Mouse (Mus musculus): ENCODE measurements around the gene Axl. TPM values are rescaled to one million over a fixed set of nuclear protein-coding genes. Genes with fewer than 3 reads are reported as not detected.

The Axl gene
- polyA plus RNA-seq, 1 experiment from 2014 or later: 27.8 TPM

DNA sequence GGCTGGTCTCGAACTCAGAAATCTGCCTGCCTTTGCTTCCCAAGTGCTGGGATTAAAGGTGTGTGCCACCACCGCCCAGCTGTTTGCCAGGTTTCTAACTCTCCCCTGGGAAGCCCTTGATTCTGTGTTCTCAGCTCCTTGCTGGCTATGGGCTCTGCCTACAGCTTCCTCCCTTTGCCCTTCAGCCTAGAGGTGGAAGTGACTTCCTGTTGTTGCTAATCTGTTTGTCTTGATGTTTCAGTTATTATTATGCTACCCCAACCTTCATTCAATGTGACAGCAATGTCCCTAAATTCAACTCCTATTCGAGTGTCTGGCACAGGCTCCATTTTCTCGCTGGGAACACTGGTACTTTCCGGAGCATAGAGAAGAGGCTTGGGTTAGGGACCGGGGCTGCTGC, 22.4 kb downstream of the Axl start:
- no peaks in the 10 kb centered on the region for H3K4me1 ChIP-seq
- WGBS: 92% methylated on average over 6 of the region's 6 CpGs

DNA sequence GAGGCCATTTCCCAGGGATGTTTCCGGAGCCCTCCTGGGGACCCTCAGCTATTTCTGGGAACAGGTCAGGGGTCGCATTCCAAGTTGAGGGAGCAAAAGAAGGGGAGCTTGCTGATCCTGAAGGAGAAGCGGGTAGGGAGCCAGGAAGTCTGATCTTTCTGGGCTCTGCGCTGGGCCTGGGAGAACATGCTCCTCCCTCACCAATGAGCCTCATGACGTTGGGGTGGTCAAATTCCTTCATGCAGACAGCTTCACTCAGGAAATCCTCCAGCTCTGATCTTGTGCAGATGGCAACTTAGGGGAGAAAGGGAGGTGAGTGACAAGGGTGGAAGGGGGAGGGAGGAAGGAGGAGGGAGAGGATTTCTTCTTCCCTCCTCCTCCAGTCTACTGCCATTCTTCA, 24.3 kb downstream of the Axl start:
- peaks cover 7% of the 10 kb centered on the region; the same call in 1 of the 2 replicates for H3K36me3 ChIP-seq

More for the DNA sequence above, 22.4 kb downstream of the Axl start:
- H3K9me3 ChIP-seq: no peaks in the 10 kb centered on the region
- H3K36me3 ChIP-seq: peaks cover 7% of the 10 kb centered on the region; the same call in 1 of the 2 replicates
- no peak overlapping the region for H3K4me2 ChIP-seq (replicated peaks)
- H3K9ac ChIP-seq (replicated peaks): no peak overlapping the region
- H3K27me3 ChIP-seq: no peaks in the 10 kb centered on the region
- no peak overlapping the region for H3K27ac ChIP-seq (replicated peaks)
- no peak for ATAC-seq (ENCODE audit: low FRiP score, low read depth)
- no peak overlapping the region for H3K4me3 ChIP-seq

GRCm38 (mm10) chr7:25763678-25764077, 24.8 kb downstream of the Axl start:
- Histone ChIP-seq H3K4me3 (no peak overlapping the region), H3K27me3 (no peaks in the 10 kb centered on the region), H3K4me1 (no peaks in the 10 kb centered on the region), H3K36me3 (peaks cover 5% of the 10 kb centered on the region; the same call in 1 of the 2 replicates), H3K4me2 (replicated peaks) (no peak overlapping the region), H3K9me3 (no peaks in the 10 kb centered on the region), H3K27ac (replicated peaks) (no peak overlapping the region), H3K9ac (replicated peaks) (no peak overlapping the region)
- ATAC-seq (ENCODE audit: low FRiP score, low read depth): no peak
- WGBS: 80% methylated on average over 11 of the region's 11 CpGs

More for the DNA sequence above, 24.3 kb downstream of the Axl start:
- WGBS: 58% methylated on average over 5 of the region's 5 CpGs
- no peak overlapping the region for H3K27ac ChIP-seq (replicated peaks)
- H3K27me3 ChIP-seq: no peaks in the 10 kb centered on the region
- H3K4me3 ChIP-seq: no peak overlapping the region
- H3K9me3 ChIP-seq: no peaks in the 10 kb centered on the region
- no peak for ATAC-seq (ENCODE audit: low FRiP score, low read depth)
- H3K4me1 ChIP-seq: no peaks in the 10 kb centered on the region
- H3K9ac ChIP-seq (replicated peaks): no peak overlapping the region
- no peak overlapping the region for H3K4me2 ChIP-seq (replicated peaks)

GRCm38 (mm10) chr7:25761354-25761753, 27.2 kb downstream of the Axl start:
- WGBS: 86% methylated on average over 10 of the region's 10 CpGs
- Histone ChIP-seq H3K27ac (replicated peaks) (no peak overlapping the region), H3K4me3 (no peak overlapping the region), H3K9ac (replicated peaks) (no peak overlapping the region), H3K4me1 (no peaks in the 10 kb centered on the region), H3K36me3 (no peaks in the 10 kb centered on the region), H3K4me2 (replicated peaks) (no peak overlapping the region), H3K27me3 (no peaks in the 10 kb centered on the region), H3K9me3 (no peaks in the 10 kb centered on the region)
- ATAC-seq (ENCODE audit: low FRiP score, low read depth): no peak

- Histone ChIP-seq H3K4me3 (peak overlapping the region; percentile 66), H3K4me2 (replicated peaks) (peak overlapping the region; percentile 86), H3K27me3 (no peaks in the 10 kb centered on the region), H3K36me3 (peaks cover 9% of the 10 kb centered on the region; the same call in 1 of the 2 replicates), H3K27ac (replicated peaks) (peak overlapping the region; percentile 98), H3K4me1 (peaks cover 19% of the 10 kb centered on the region), H3K9ac (replicated peaks) (peak overlapping the region; percentile 48), H3K9me3 (no peaks in the 10 kb centered on the region)
- ATAC-seq (ENCODE audit: low FRiP score, low read depth): peak; percentile 51
- under 1% methylated on average over 18 of the region's 18 CpGs for WGBS
Observed at GRCm38 (mm10) chr7:25756011-25756410, 32.5 kb downstream of the Axl start.

DNA sequence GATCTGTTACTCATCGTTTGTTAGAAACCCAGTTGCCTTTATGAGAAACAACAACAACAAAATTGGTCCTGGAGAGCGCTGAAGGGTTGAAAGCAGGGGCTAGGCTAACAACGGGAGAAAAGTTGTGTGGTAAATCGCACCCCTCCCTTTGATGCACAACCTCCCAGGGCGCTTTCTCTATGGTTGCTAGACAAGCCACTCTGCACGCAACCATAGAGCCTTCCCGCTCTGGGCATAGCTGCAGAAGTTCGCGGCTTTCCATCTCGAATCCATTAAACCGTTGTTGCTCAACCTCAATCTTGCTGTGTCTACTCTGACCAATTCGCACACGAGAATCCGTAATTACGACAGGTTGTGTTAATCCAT, 33.1 kb downstream of the Axl start:
- Histone ChIP-seq H3K27me3 (no peaks in the 10 kb centered on the region), H3K9me3 (no peaks in the 10 kb centered on the region), H3K27ac (replicated peaks) (peak overlapping the region; percentile 98), H3K9ac (replicated peaks) (peak overlapping the region; percentile 48), H3K4me2 (replicated peaks) (peak overlapping the region; percentile 86), H3K4me3 (peak overlapping the region; percentile 66), H3K4me1 (peaks cover 19% of the 10 kb centered on the region), H3K36me3 (peaks cover 15% of the 10 kb centered on the region)
- ATAC-seq (ENCODE audit: low FRiP score, low read depth): peak; percentile 53
- 0% methylated on average over 15 of the region's 15 CpGs for WGBS

GRCm38 (mm10) chr7:25754738-25755467, 33.6 kb downstream of the Axl start, which contains the start of gene Hnrnpul1:
TSS of gene Hnrnpul1 (minus strand) at chr7:25754757.
- under 1% methylated on average over 55 of the region's 55 CpGs for WGBS
- peak within 1 kb of the TSS; percentile 89 for H3K9ac ChIP-seq (replicated peaks)
- H3K27me3 ChIP-seq: no peaks in the 10 kb centered on the region
- H3K4me1 ChIP-seq: peaks cover 19% of the 10 kb centered on the region
- peak within 1 kb of the TSS; percentile 66 for H3K4me3 ChIP-seq
- peaks cover 19% of the 10 kb centered on the region for H3K36me3 ChIP-seq
- peak within 1 kb of the TSS; percentile 98 for H3K27ac ChIP-seq (replicated peaks)
- ATAC-seq (ENCODE audit: low FRiP score, low read depth): peak; percentile 94
- no peaks in the 10 kb centered on the region for H3K9me3 ChIP-seq
- H3K4me2 ChIP-seq (replicated peaks): peak within 1 kb of the TSS; percentile 86

DNA sequence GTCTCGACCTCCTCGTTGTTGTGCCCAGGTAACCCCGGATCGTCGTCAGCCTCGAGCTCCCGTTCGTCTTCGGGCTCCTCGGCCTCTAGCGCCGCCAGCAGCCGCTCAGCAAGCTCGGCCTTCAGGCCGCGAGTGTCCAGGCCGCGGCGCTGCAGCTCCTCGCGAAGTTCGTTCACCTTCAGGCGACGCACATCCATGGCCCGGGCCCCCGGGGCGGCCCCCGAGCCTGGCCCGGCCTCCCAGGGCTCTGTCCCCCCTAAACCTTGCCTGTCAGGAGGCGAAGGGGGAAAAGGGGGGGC, 34.1 kb downstream of the Axl start:
- peaks cover 24% of the 10 kb centered on the region for H3K36me3 ChIP-seq
- peak overlapping the region; percentile 86 for H3K4me2 ChIP-seq (replicated peaks)
- H3K9ac ChIP-seq (replicated peaks): peak overlapping the region; percentile 89
- peaks cover 19% of the 10 kb centered on the region for H3K4me1 ChIP-seq
- no peak for ATAC-seq (ENCODE audit: low FRiP score, low read depth)
- H3K9me3 ChIP-seq: no peaks in the 10 kb centered on the region
- H3K4me3 ChIP-seq: peak overlapping the region; percentile 66
- 0% methylated on average over 29 of the region's 30 CpGs for WGBS
- no peaks in the 10 kb centered on the region for H3K27me3 ChIP-seq
- peak overlapping the region; percentile 98 for H3K27ac ChIP-seq (replicated peaks)

- Histone ChIP-seq H3K36me3 (peaks cover 29% of the 10 kb centered on the region), H3K4me1 (peaks cover 19% of the 10 kb centered on the region), H3K27me3 (no peaks in the 10 kb centered on the region), H3K9ac (replicated peaks) (peak overlapping the region; percentile 89), H3K27ac (replicated peaks) (peak overlapping the region; percentile 98), H3K4me2 (replicated peaks) (peak overlapping the region; percentile 86), H3K9me3 (no peaks in the 10 kb centered on the region), H3K4me3 (peak overlapping the region; percentile 66)
- peak; percentile 14 for ATAC-seq (ENCODE audit: low FRiP score, low read depth)
- 1% methylated on average over 46 of the region's 46 CpGs for WGBS
Observed at GRCm38 (mm10) chr7:25753643-25754438, 34.7 kb downstream of the Axl start.

- Histone ChIP-seq H3K4me2 (replicated peaks) (peak overlapping the region; percentile 86), H3K9ac (replicated peaks) (peak overlapping the region; percentile 89), H3K36me3 (peaks cover 37% of the 10 kb centered on the region), H3K4me1 (peaks cover 19% of the 10 kb centered on the region), H3K4me3 (peak overlapping the region; percentile 66), H3K27ac (replicated peaks) (no peak overlapping the region), H3K9me3 (no peaks in the 10 kb centered on the region), H3K27me3 (no peaks in the 10 kb centered on the region)
- ATAC-seq (ENCODE audit: low FRiP score, low read depth): no peak
Observed at GRCm38 (mm10) chr7:25753076-25753475, 35.4 kb downstream of the Axl start.

DNA sequence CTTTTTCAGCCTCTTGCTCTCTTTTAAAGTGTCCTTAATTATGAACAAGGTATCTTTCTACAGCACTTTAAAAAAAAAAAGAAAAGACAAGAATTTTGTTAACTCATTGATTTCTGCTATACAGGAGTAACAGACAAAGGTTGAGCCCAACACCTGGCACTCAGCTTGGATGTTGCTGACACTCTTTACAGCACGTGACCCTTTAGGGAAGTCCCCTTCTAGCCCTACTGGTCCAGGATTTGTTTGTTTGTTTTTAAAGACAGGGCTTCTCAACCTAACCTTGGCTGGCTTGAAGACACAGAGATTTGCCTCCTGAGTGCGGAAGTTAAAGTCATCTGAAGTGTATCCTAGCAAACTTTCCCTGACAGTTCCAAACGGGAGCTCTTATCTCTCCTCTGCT, 41.7 kb downstream of the Axl start:
- Histone ChIP-seq H3K27ac (replicated peaks) (no peak overlapping the region), H3K9ac (replicated peaks) (no peak overlapping the region), H3K4me3 (no peak overlapping the region), H3K27me3 (no peaks in the 10 kb centered on the region), H3K36me3 (peaks cover 96% of the 10 kb centered on the region), H3K4me1 (peaks cover 3% of the 10 kb centered on the region), H3K9me3 (no peaks in the 10 kb centered on the region), H3K4me2 (replicated peaks) (no peak overlapping the region)
- whole genome bisulfite sequencing: 86% methylated on average over 3 of the region's 3 CpGs
- no peak for ATAC-seq (ENCODE audit: low FRiP score, low read depth)

DNA sequence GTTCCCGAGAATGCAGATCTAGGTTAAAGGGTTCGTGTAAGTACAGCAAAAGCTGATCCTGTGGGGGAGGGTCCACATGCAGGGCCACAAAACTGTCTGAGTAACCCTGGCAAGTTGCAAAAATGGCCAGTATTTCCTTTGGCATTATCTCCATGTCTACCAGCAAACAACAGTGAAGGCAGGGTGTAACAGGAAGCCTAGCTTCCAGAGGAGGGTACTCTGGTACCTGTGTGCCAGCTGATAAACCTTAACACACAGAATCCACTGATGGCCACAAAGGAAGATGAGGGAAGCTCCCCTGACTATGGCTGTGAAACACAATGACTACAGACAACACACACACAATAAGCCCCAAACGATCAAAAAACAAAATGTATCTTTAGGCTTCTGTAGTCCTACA, 50.2 kb downstream of the Axl start:
- WGBS: 96% methylated on average over 3 of the region's 3 CpGs
- ATAC-seq (ENCODE audit: low FRiP score, low read depth): no peak
- Histone ChIP-seq H3K4me1 (no peaks in the 10 kb centered on the region), H3K4me3 (no peak overlapping the region), H3K36me3 (peaks cover 96% of the 10 kb centered on the region), H3K27ac (replicated peaks) (no peak overlapping the region), H3K27me3 (no peaks in the 10 kb centered on the region), H3K4me2 (replicated peaks) (no peak overlapping the region), H3K9me3 (no peaks in the 10 kb centered on the region), H3K9ac (replicated peaks) (no peak overlapping the region)
